Mouse (Mus musculus) forebrain, embryonic 15.5 days (tissue): ENCODE measurements at regions not wholly inside any gene's neighbourhood (a gene's known extent, or its start where the extent isn't known, plus 50 kb on each side); places are given as distances from the start of the nearest gene placed in this dataset.
A peak's percentile ranks its signal among the peaks of the same experiment; 100 is the strongest.

Experiments
- ATAC-seq: fragments of 200-750 bp; cut with Nextera tagmentation; replicated peaks from 2 replicates; pipeline ENCODE4 v1.8.0; 2017; ENCODE audit warnings: mild to moderate bottlenecking, moderate TSS enrichment, moderate library complexity
- H3K27ac ChIP-seq: fragments of 300-500 bp; sonication (generic); replicated peaks from 2 replicates; pipeline ENCODE4 v1.5.1; 2015; ENCODE audit warnings: mild to moderate bottlenecking, inconsistent platforms
- H3K27me3 ChIP-seq: fragments of 300-500 bp; sonication (generic); 2 replicates; pipeline ENCODE4 v1.6.1; 2015; ENCODE audit warnings: inconsistent platforms
- H3K36me3 ChIP-seq: fragments of 300-500 bp; sonication (generic); 2 replicates; pipeline ENCODE4 v1.6.1; 2015; ENCODE audit warnings: mild to moderate bottlenecking, inconsistent platforms
- H3K4me1 ChIP-seq: fragments of 300-500 bp; sonication (generic); 2 replicates; pipeline ENCODE4 v1.6.1; 2015; ENCODE audit warnings: inconsistent platforms
- H3K4me2 ChIP-seq: fragments of 300-500 bp; sonication (generic); replicated peaks from 2 replicates; pipeline ENCODE4 v1.6.1; 2015; ENCODE audit warnings: mild to moderate bottlenecking, inconsistent platforms
- H3K4me3 ChIP-seq: fragments of 300-500 bp; sonication (generic); 2 replicates; pipeline ENCODE4 v1.5.1; 2015; ENCODE audit warnings: mild to moderate bottlenecking, inconsistent platforms
- H3K9ac ChIP-seq: fragments of 300-500 bp; sonication (generic); replicated peaks from 2 replicates; pipeline ENCODE4 v1.6.1; 2015; ENCODE audit warnings: mild to moderate bottlenecking, inconsistent platforms
- H3K9me3 ChIP-seq: fragments of 300-500 bp; sonication (generic); 2 replicates; pipeline ENCODE4 v1.6.1; 2016; ENCODE audit warnings: inconsistent platforms
- WGBS: fragments of 180-500 bp; shearing (Covaris S2); methylation state at CpG from one replicate; pipeline ENCODE4 v1.1.7; 2015; ENCODE audit warnings: mixed read lengths; 5-methylcytosine and 5-hydroxymethylcytosine counted together

DNA sequence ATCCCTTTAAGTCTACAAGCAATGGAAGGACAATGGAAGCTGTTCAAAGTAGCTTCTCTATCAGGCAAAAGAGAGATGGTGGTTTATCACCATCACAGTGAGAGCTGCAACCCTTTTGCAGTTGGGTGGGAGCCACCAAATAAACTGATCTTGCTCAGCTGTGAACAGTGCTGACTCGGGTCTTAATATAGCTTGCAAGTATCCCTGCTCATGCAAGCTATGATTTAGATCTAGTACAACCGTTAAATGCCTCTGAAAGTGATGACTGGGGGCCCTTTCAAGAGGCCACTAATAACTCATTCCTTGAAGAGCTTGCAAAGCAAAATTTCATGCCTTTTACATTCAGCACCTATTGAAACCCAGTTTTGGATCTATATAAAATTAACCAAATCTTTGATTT lies 1154.5 kb upstream of the Lrrtm3 start:
- H3K36me3 ChIP-seq: no peaks in the 10 kb centered on the region
- H3K4me2 ChIP-seq: no peak overlapping the region
- no peak overlapping the region for H3K9ac ChIP-seq
- no peaks in the 10 kb centered on the region for H3K27me3 ChIP-seq
- no peak overlapping the region for H3K27ac ChIP-seq
- H3K4me1 ChIP-seq: no peaks in the 10 kb centered on the region
- H3K4me3 ChIP-seq: no peak overlapping the region
- no peaks in the 10 kb centered on the region for H3K9me3 ChIP-seq
- 81% methylated on average over 2 of the region's 2 CpGs for WGBS
- ATAC-seq: no peak

DNA sequence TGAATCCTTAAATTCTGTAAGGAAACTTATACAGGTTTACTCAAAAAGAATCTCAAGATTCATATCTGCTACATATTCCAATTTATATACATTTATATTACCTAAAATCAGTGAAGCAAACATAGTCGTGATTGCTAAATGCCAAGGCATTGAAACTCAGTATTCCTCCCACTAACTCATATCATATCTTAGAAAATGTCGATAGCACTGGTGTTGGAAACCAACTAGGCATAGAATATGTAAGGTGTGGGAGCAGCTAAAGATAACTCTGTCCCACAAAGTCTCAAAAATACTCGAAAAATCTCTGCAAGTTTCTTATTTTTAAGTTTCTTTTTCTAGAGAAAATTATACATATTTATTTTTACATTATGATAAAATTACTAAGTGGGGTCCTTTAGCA lies 1134.1 kb upstream of the Lrrtm3 start:
- ATAC-seq: no peak

DNA sequence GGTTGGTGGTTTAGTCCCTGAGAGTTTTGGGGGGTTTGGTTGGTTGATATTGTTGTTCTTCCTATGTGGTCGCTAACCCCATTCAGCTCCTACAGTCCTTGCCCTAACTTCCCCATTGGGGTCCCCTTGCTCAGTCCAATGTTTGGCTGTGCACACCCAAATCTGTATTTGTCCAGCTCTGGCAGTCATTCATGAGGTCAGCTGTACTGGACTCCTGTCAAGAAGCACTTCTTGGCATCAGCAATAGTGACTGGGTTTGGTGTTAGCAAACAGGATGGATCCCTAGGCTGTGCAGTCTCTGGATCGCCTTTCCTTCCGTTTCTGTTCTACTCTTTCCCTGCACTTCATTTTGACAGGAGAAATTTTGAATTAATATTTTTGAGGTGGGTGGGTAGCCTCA lies 1131.1 kb upstream of the Lrrtm3 start:
- Histone ChIP-seq H3K9me3 (no peaks in the 10 kb centered on the region), H3K4me3 (no peak overlapping the region), H3K9ac (no peak overlapping the region), H3K4me1 (no peaks in the 10 kb centered on the region), H3K27me3 (no peaks in the 10 kb centered on the region), H3K4me2 (no peak overlapping the region), H3K27ac (no peak overlapping the region), H3K36me3 (no peaks in the 10 kb centered on the region)
- ATAC-seq: no peak
- WGBS: 93% methylated on average over 3 of the region's 3 CpGs

More for the DNA sequence above, 1134.1 kb upstream of the Lrrtm3 start:
- no peaks in the 10 kb centered on the region for H3K9me3 ChIP-seq
- H3K36me3 ChIP-seq: no peaks in the 10 kb centered on the region
- no peak overlapping the region for H3K27ac ChIP-seq
- H3K4me1 ChIP-seq: no peaks in the 10 kb centered on the region
- no peak overlapping the region for H3K4me3 ChIP-seq
- no peak overlapping the region for H3K9ac ChIP-seq
- no peaks in the 10 kb centered on the region for H3K27me3 ChIP-seq
- 78% methylated on average over 3 of the region's 3 CpGs for WGBS
- no peak overlapping the region for H3K4me2 ChIP-seq

DNA sequence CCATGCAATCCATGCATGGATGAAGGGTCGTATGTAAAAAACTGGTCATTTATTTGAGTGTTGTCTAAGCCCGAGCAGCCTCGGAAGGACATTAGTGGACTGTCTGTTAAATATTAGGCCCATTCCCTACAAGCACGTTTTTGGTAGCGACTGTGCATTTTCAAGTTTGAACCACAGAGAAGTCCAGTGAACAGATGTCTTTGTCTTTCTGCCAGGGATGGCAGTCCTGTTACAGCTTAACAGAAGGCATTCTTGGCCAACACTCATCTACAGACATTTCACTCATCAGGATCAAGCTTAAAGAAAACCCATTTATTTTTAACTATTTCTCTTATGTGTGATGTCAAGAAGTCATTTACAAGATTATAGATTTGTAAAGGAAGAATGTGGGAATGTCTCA lies 1129.2 kb upstream of the Lrrtm3 start:
- Histone ChIP-seq H3K4me3 (no peak overlapping the region), H3K27ac (no peak overlapping the region), H3K4me2 (no peak overlapping the region), H3K4me1 (no peaks in the 10 kb centered on the region), H3K9me3 (no peaks in the 10 kb centered on the region), H3K36me3 (no peaks in the 10 kb centered on the region), H3K27me3 (no peaks in the 10 kb centered on the region), H3K9ac (no peak overlapping the region)
- ATAC-seq: no peak
- WGBS: 80% methylated on average over 5 of the region's 5 CpGs

DNA sequence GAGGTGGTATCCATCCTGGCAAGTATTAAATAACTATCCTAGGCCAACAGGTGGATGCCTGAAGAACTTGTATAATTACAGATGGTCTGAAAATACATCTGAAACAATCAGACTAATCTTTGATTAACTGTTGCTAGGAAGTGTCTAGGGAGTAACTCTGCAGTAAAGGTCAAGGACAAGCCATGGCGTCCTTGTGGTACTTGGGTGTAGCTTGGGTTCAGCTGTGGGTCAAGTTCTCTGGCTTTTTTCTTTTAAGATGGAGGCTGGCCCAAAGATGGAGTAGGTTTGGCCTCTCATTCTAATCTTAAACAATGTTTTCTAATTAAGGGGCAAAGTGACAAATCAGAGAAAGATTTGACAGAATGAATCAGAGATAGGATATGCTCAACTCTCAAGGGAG lies 1126.1 kb upstream of the Lrrtm3 start:
- no peaks in the 10 kb centered on the region for H3K36me3 ChIP-seq
- H3K4me1 ChIP-seq: no peaks in the 10 kb centered on the region
- H3K27me3 ChIP-seq: no peaks in the 10 kb centered on the region
- H3K9me3 ChIP-seq: no peaks in the 10 kb centered on the region
- H3K4me2 ChIP-seq: no peak overlapping the region
- ATAC-seq: no peak
- 83% methylated on average over 1 of the region's 1 CpGs for WGBS
- no peak overlapping the region for H3K27ac ChIP-seq
- H3K9ac ChIP-seq: no peak overlapping the region
- no peak overlapping the region for H3K4me3 ChIP-seq

DNA sequence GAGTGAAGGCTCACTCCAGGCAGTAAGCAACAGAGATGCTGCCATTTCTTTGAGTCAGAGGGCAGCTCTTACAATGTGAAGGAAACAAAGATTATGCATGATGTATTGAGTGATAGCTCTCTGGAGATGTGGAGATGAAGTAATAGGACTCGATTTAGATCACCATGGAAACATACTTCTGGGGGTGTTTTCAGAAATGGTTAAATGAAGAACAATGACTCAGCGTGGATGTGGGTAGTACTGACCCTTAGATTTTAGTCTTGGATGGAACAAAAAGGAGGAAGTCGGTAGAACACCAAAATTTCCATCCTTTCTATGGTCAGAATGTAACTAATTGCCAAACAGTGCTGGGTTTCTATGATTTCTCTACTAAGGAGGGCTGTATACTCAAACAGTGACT lies 1125.1 kb upstream of the Lrrtm3 start:
- H3K4me2 ChIP-seq: no peak overlapping the region
- H3K27ac ChIP-seq: no peak overlapping the region
- no peaks in the 10 kb centered on the region for H3K27me3 ChIP-seq
- no peak overlapping the region for H3K9ac ChIP-seq
- ATAC-seq: no peak
- no peaks in the 10 kb centered on the region for H3K36me3 ChIP-seq
- 78% methylated on average over 3 of the region's 3 CpGs for WGBS
- no peaks in the 10 kb centered on the region for H3K4me1 ChIP-seq
- H3K4me3 ChIP-seq: no peak overlapping the region
- H3K9me3 ChIP-seq: no peaks in the 10 kb centered on the region

DNA sequence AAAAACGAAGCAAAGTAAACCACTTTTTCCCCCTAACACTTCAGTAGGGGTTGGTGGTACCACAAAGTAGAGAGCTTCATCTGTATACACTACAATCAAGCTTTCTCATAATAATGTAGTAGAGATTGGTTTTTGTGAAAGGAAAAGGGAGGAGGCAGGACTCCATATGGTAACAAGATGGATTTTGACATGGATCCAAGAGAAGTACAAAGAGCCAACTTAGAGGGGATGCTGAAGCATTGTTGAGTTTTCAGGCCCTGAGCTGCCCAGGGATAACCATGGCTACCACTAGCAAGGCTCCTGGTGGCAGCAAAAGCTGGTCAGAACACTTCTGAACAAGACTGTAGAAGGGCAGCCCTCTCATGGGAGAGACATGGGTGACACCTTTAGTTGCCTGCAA lies 1093.6 kb upstream of the Lrrtm3 start:
- H3K4me1 ChIP-seq: 0 out of 2 replicates have a peak, but pooled peaks cover 3% of the 10 kb centered on the region
- no peak overlapping the region for H3K9ac ChIP-seq
- H3K9me3 ChIP-seq: no peaks in the 10 kb centered on the region
- 0 out of 2 replicates have a peak, but pooled peaks have one; percentile 16 for ATAC-seq
- no peaks in the 10 kb centered on the region for H3K27me3 ChIP-seq
- no peaks in the 10 kb centered on the region for H3K36me3 ChIP-seq
- H3K4me3 ChIP-seq: no peak overlapping the region
- no peak overlapping the region for H3K27ac ChIP-seq
- H3K4me2 ChIP-seq: no peak overlapping the region
- 56% methylated on average over 1 of the region's 1 CpGs for WGBS

DNA sequence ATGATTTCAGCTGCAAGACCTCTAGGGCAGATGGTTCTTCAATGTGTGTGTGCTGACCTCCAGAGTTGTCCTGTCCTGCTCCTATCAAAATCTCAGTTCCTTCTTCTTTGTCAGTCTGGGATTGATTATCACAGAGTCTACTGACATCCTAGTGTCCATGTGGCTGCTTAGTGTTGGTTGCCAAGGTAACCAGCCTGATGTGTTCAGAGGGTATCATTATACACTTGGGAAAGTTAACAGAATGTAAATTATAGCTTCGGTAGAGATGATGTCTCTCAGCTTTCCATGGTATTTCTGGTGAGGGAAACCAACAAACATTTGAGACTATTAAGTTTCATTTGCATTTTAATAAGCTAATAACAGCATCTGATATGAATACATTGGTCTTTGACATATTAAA lies 1092.5 kb upstream of the Lrrtm3 start:
- no peaks in the 10 kb centered on the region for H3K36me3 ChIP-seq
- ATAC-seq: 0 out of 2 replicates have a peak, but pooled peaks have one; percentile 55
- 71% methylated on average over 1 of the region's 1 CpGs for WGBS

DNA sequence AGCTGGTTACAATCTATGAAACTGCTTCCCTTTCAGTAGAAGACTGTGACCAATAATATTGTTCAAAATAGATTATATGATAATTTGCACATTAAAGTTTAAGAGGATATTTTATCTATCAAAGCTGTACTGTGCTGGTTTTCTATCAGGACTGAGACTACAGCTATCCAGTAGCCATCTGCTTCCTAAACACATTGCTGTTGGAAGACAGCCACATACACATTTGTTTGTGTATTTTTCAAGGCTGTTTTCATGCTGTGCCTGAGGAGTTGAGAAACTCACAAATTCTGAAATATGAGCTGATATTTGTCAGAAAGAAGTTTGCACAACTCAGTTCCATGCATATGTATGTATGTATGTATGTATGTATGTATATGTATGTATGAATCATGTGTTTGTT lies 1089.0 kb upstream of the Lrrtm3 start:
- H3K4me1 ChIP-seq: 0 out of 2 replicates have a peak, but pooled peaks cover 3% of the 10 kb centered on the region
- H3K4me3 ChIP-seq: no peak overlapping the region
- no peaks in the 10 kb centered on the region for H3K9me3 ChIP-seq
- ATAC-seq: peak; percentile 41; the same call in 1 of the 2 replicates
- H3K27ac ChIP-seq: no peak overlapping the region
- no peak overlapping the region for H3K9ac ChIP-seq
- no peak overlapping the region for H3K4me2 ChIP-seq
- no peaks in the 10 kb centered on the region for H3K27me3 ChIP-seq
- no peaks in the 10 kb centered on the region for H3K36me3 ChIP-seq

More for the DNA sequence above, 1092.5 kb upstream of the Lrrtm3 start:
- no peak overlapping the region for H3K4me2 ChIP-seq
- H3K27me3 ChIP-seq: no peaks in the 10 kb centered on the region
- H3K27ac ChIP-seq: no peak overlapping the region
- H3K9me3 ChIP-seq: no peaks in the 10 kb centered on the region
- H3K4me1 ChIP-seq: 0 out of 2 replicates have a peak, but pooled peaks cover 3% of the 10 kb centered on the region
- no peak overlapping the region for H3K4me3 ChIP-seq
- no peak overlapping the region for H3K9ac ChIP-seq

DNA sequence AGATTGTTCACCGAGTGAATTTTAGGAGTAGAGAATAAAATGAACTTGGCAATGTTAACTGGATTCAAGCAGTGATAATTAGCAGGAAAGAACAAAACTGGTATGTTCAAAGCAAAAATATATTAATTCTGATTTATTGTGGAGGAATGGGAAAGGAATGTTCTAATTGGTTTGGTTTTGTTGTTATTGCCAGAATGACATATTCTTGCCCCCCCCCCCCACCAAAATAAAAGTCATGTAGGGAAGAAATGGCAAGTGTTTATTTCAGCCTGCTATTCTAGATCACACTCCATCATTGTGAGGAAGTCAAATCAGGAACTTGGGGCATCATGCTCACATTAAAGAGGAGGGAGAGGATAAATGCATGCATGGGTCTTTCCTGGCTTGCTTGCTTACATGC lies 1064.1 kb upstream of the Lrrtm3 start:
- Histone ChIP-seq H3K27ac (no peak overlapping the region), H3K4me2 (no peak overlapping the region), H3K27me3 (no peaks in the 10 kb centered on the region), H3K9ac (no peak overlapping the region), H3K4me1 (no peaks in the 10 kb centered on the region), H3K4me3 (no peak overlapping the region), H3K36me3 (no peaks in the 10 kb centered on the region), H3K9me3 (no peaks in the 10 kb centered on the region)
- ATAC-seq: no peak
- 81% methylated on average over 1 of the region's 1 CpGs for WGBS

DNA sequence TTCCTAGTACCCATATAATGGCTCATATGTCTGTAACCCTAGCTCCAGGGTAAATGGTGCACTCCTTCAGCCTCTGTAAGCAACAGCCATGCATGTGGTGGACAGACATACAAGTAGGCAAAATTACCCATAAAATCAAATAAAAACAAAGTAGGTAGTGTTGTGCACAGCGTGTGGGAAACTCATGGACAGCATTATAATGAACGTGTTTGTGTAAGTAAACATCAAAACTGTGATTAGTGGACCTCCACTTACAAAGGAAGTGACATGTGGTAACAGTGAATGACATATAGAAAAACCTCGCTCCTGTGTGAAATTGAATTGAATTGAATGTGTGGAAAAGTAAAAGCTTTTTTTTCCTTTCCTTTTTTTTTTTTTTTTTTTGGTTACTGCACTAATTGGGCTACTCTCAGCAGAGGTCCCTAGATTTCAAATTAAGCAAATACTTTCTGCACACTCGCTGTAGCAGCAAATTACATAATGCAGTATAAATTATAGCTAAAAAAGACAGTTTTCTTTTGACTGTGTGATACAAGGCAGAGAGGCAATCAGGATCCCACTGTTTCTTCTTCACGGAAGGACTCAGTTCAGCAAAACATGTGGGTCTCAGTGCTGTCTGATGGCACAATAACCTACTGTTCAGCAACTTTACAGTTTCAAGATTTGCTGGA lies 1035.0 kb upstream of the Lrrtm3 start:
- no peak overlapping the region for H3K9ac ChIP-seq
- H3K9me3 ChIP-seq: no peaks in the 10 kb centered on the region
- WGBS: 8% methylated on average over 5 of the region's 5 CpGs
- H3K27ac ChIP-seq: no peak overlapping the region
- no peaks in the 10 kb centered on the region for H3K36me3 ChIP-seq
- H3K4me1 ChIP-seq: peaks cover 10% of the 10 kb centered on the region
- H3K4me2 ChIP-seq: no peak overlapping the region
- H3K27me3 ChIP-seq: no peaks in the 10 kb centered on the region
- peak; percentile 81 for ATAC-seq
- H3K4me3 ChIP-seq: no peak overlapping the region

DNA sequence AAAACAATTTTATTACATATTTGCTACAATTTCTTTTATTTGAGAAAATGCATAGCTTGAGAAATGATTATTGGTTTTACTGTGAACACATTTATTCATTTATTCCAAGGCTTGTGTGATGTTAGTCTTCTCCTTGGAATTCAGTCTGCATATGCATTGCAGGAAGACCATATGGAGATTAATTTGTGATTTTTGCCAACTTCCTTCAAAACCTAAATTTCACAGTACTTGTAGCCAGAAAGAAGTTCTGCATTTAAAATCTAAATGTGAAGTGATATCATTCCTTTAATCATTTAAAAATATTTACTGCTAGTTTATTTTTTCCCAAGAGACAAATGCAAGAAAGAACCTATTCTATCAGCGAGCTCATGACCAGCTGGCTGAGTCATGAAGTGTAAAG lies 1028.1 kb upstream of the Lrrtm3 start:
- no peaks in the 10 kb centered on the region for H3K9me3 ChIP-seq
- H3K4me1 ChIP-seq: no peaks in the 10 kb centered on the region
- no peak overlapping the region for H3K9ac ChIP-seq
- H3K27me3 ChIP-seq: no peaks in the 10 kb centered on the region
- 53% methylated on average over 1 of the region's 1 CpGs for WGBS
- no peak overlapping the region for H3K4me2 ChIP-seq
- H3K36me3 ChIP-seq: no peaks in the 10 kb centered on the region
- no peak overlapping the region for H3K4me3 ChIP-seq
- 0 out of 2 replicates have a peak, but pooled peaks have one; percentile 26 for ATAC-seq
- peak overlapping the region; percentile 76 for H3K27ac ChIP-seq

DNA sequence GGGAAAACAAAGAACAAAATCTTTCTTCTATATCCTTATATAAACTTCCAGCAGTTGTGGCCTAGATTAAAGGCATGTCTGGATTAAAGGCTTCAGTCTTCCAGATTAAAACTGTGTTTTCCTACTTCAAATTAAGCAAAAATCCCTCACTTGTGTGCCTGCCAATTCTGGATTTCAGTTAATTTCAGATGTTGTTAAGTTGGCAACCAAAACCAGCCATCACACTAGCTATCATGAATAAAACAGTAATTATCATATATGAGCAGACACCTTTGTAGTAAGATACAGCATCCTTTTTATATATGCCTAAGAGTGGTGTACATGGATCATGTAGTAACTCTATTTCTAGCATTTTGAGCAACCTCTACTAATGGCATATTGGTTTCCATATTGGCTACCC lies 1024.5 kb upstream of the Lrrtm3 start:
- Histone ChIP-seq H3K27ac (no peak overlapping the region), H3K9ac (no peak overlapping the region), H3K4me3 (no peak overlapping the region), H3K4me2 (no peak overlapping the region), H3K4me1 (peaks cover 10% of the 10 kb centered on the region), H3K27me3 (no peaks in the 10 kb centered on the region), H3K36me3 (no peaks in the 10 kb centered on the region), H3K9me3 (no peaks in the 10 kb centered on the region)
- ATAC-seq: no peak
